Mouse (Mus musculus) frontal cortex, postnatal 25 days (tissue): Measurements from ENCODE around the gene Pmp22.

Experiments
- DNase-seq, 2 experiments: peaks; one replicate each; pipeline ENCODE4 v3.0.0; 2022; ENCODE audit warnings: low spot score in 2 of 2

Gene Pmp22

GRCm38 (mm10) chr11:63128784-63129183 is at the start of gene Pmp22:
Gene Pmp22, plus strand, starts transcription at chr11:63128982.
- no peak for DNase-seq

DNA sequence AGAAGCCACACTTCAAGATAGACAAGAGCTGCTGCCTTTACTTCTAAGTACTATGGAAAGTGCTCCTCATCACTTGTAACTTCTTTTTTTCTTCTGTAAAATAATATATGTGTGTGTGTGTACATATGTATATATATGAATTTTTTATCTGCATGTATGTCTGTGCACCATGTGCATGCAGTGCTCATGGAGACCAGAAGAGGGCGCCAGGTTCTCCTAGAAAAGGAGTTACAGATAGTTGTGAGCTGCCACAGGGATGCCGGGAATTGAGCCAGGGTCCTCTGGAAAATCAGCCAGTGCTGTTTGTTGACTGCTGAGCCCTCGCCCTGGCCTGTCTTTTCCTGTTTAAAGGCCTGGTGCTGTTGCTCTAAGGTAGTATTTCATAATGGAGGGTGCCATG is 44.2 kb upstream of the Pmp22 start:
- DNase-seq: no peak

GRCm38 (mm10) chr11:63088672-63089071 is 40.1 kb upstream of the Pmp22 start:
- no peak for DNase-seq

- no peak for DNase-seq
Measured at GRCm38 (mm10) chr11:63090210-63090609, 38.6 kb upstream of the Pmp22 start.

DNA sequence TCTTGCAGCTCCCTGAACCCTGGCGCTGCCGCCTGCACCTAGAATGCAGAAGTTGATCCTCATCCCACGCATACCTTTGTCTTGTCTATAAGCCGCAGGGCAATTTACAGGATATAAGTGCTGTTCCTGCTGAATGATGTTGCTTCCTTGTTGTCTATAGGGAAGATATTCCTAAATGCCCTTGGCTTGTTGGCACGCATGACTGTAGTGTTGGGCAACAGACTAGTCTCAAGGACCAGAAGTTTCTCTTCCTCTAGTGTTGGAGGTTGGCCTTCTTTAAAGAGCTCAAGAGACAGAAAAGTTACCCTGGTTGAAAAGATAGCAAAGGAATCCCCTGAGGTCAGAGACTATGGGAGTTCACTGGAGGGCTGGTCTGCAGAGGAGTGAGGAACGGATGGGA is 37.8 kb upstream of the Pmp22 start:
- no peak for DNase-seq

DNA sequence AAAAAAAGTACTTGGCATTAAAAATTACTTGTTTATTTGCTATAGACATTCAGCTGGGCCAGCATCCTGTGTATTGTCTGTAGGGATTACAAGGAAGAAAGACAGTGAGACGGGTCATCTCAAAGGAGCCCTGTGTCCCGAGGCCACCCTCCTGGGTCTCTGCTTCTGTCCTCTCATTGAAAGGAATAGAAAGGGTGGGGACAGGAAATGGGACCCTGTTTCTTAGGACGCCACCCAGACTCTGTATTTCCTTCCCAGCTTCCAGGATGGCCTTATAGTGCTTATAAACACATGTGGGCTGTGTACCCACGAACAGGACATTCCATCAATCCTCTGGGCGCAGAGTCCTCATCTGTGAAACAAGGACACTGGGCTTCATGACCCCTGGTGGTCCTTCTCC is 36.5 kb upstream of the Pmp22 start:
- no peak for DNase-seq

- DNase-seq: no peak
Measured at GRCm38 (mm10) chr11:63093601-63094000, 35.2 kb upstream of the Pmp22 start.

DNA sequence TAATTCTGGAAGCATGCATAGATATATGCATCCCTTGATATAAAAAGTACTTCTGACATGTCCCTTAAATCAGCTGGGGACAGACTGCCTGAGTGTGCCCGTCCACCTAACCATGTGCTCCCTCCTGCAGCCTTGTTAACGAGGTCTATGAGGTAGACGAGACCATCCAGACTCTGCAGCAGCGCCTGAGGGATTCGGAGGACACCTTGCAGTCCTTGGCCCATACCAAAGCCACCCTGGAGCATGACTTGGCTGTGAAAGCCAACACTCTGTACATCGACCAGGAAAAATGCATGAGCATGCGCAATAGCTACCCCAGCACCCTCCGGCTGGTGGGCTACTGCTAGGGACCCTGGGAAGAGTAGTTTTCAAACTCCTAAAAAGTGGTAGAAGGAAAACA is 34.3 kb upstream of the Pmp22 start:
- DNase-seq: no peak

GRCm38 (mm10) chr11:63098016-63098415 is 30.8 kb upstream of the Pmp22 start:
- DNase-seq: no peak

GRCm38 (mm10) chr11:63099390-63099789 is 29.4 kb upstream of the Pmp22 start:
- no peak for DNase-seq

GRCm38 (mm10) chr11:63103256-63103655 is 25.5 kb upstream of the Pmp22 start:
- DNase-seq: no peak

DNA sequence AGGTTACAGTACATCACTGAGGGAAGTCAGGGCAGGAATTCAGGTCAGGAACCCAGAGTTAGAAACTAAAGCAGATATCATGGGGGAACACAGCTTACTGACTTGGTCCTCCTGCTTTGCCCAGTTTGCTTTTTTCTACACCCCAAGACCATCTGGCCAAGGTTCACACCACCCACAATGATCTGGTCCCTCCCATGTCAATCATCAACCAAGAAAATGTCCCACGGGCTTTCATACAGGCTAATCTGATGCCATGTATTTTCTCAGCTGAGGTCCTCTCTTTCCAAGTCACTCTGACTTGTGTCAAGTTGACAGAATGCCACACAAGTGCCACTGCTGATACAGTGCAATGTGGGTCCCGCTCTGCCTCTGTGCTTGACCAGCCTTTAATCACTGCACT is 24.8 kb upstream of the Pmp22 start:
- DNase-seq: no peak

GRCm38 (mm10) chr11:63109230-63109775 is 19.5 kb upstream of the Pmp22 start:
- no peak for DNase-seq

DNA sequence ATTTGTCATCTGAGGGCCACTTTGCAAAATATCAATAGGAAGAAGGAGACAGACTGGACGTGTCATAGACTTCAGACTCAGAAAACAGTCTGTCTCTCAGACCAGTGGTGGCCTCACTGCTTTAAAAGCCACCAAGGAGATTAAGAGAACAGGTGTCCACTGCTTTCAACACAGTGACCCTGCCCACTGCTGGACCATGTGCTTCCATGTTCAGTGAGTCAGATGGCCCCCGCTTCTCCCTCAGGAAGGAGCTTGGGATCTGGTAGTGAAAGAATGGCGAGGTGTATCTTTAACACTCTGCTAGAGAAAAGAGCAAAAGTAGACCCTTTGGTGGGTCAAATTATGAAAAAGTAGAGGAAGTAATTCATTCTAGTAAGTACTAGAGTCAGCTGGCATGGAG is 18.5 kb upstream of the Pmp22 start:
- no peak for DNase-seq

- no peak for DNase-seq
Measured at GRCm38 (mm10) chr11:63114807-63115641, 13.8 kb upstream of the Pmp22 start.

- no peak for DNase-seq
Measured at GRCm38 (mm10) chr11:63116652-63117051, 12.1 kb upstream of the Pmp22 start.

DNA sequence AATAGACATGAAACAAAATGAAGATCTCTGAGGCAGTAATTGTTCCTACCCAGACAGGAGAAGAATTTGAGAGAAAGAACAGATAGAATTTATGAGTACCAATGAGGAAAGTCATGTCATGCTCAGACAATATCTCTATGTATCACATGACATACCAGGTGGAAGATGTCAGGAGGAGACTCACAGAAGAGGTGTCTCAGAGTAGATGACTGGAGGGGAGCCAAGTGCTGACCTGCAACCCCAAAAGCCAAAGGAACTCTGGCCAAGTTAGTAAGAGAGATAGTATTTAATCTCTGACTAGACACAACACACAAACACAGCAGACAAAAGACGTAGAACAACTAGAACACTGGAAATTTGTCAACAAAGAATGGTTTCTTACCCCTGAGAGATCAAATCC is 11.5 kb upstream of the Pmp22 start:
- no peak for DNase-seq

GRCm38 (mm10) chr11:63119791-63120190 is 9.0 kb upstream of the Pmp22 start:
- no peak for DNase-seq

DNA sequence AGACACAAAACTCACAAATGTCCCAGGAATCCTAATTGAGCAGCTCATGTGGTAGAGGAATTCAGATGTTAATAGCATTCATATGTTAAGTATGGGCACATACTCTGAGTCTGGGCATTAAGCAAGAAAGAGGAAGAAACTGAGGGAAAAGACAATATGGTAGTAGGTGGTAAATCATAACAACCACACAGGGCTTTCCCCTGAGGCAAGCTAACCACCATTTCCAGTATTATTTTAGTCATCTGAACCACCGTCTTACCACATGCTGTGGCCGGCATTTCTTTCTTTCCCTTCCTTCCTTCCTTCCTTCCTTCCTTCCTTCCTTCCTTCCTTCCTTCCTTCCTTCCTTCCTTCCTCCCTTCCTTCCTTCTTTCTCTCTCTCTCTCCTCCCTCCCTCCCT is 6.5 kb upstream of the Pmp22 start:
- DNase-seq: no peak

- DNase-seq: no peak
Measured at GRCm38 (mm10) chr11:63122776-63123350, 5.9 kb upstream of the Pmp22 start.

- DNase-seq: no peak
Measured at GRCm38 (mm10) chr11:63124316-63124715, 4.5 kb upstream of the Pmp22 start.

DNA sequence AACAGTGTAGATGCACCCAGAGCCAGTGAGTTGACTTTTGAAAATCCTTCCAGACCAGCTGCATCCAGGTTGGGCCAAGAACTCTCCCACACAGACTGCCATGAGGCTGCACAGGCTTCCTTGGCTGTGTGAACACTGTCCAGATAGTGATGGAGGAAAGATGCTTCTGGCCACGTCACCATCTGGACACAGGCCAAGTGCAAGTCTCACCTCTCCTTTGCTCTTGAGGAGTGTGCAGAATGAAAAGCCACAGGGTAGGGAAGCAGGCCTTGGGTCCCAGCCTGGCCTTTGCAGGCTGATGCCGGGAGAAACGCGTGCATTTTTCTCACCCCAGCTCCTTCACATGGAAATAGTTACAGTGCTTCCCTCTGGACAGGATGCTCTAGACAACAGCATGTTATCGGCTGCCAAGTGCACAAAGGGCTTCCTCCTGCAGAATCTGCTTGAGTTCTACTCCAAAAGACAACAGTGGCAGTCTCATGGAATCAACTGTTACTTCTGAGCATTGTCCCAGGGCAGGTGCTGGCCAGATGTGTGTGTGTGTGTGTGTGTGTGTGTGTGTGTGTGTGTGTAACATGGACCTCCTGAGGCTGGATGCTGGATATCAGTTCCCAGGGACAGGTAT is 2.8 kb upstream of the Pmp22 start:
- no peak for DNase-seq

- DNase-seq: no peak
Measured at GRCm38 (mm10) chr11:63126976-63127375, 1.8 kb upstream of the Pmp22 start.
